Mouse (Mus musculus): ENCODE measurements around the gene Kif5c. TPM values are rescaled to one million over a fixed set of nuclear protein-coding genes. Genes with fewer than 3 reads are reported as not detected.

Gene Kif5c
- polyA plus RNA-seq, 2 experiments, result 4.5 to 5.3 TPM

DNA sequence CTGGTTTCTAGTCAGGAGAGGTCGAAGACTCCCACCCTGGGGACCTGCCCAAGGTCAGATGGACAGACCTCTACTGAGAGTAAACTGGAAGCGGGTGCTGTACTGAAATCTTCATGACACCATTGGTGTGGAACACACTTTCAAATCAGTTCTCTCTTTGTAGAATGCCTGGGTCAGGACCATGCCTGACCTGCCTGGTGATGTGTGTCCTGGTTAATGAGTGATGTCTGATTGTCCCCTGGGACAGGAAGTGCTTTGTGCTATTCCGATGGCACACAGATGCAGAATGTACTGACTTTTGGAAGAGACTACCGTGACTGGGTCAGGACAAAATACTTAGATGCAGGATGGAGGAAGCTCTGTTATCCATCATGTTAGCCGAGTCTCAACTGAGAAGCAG, 151.3 kb downstream of the Kif5c start:
- 87% methylated on average over 5 of the region's 5 CpGs for WGBS
- H3K4me1 ChIP-seq (ENCODE audit: control insufficient read depth, insufficient read depth, low read length), result no peaks in the 10 kb centered on the region

DNA sequence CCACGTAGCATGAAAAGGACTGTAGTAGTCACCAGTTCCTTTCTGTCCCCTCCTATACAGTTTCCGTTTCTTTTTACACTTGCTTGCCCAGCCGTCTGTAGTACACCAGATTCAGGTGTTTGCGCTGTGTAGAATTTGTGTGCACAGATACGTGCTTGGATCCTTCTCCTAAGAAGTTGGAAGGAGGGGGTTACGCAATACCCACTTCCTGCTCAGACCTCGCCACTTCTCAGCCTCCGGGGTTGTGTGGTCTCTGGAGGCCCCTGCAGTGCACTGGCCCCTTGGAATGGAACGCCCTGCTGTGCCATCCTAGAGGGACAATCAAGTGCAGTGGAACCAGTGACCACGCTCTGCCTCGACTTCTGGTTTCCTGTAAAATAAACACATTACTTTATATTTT, 152.1 kb downstream of the Kif5c start:
- WGBS, result 65% methylated on average over 11 of the region's 11 CpGs
- Histone ChIP-seq H3K4me1 (ENCODE audit: control insufficient read depth, insufficient read depth, low read length) (no peaks in the 10 kb centered on the region), H3K27me3 (ENCODE audit: control insufficient read depth, insufficient read depth, low read length) (no peaks in the 10 kb centered on the region), H3K27ac (replicated peaks; ENCODE audit: low read depth, low read length) (no peak overlapping the region), H3K9ac (ENCODE audit: low read depth, low read length, severe bottlenecking) (no peak overlapping the region), H3K4me3 (replicated peaks; ENCODE audit: low read length) (no peak overlapping the region), H3K36me3 (ENCODE audit: control insufficient read depth, insufficient read depth, low read length) (0 out of 2 replicates have a peak, but pooled peaks cover 3% of the 10 kb centered on the region), H3K4me2 (replicated peaks; ENCODE audit: low read depth, low read length, severe bottlenecking) (no peak overlapping the region), H3K9me3 (ENCODE audit: control insufficient read depth, low read length) (no peaks in the 10 kb centered on the region)
- DNase-seq (ENCODE audit: low spot score) (no peak), ATAC-seq (ENCODE audit: low FRiP score, low read depth) (no peak)
- TF ChIP-seq POLR2A (IDR thresholded peaks at IDR 0.05; ENCODE audit: borderline replicate concordance, extremely low read depth, insufficient read depth, insufficient read length), result no peak

More for the DNA sequence above, 151.3 kb downstream of the Kif5c start:
- no peak for TF ChIP-seq POLR2A (IDR thresholded peaks at IDR 0.05; ENCODE audit: borderline replicate concordance, extremely low read depth, insufficient read depth, insufficient read length)
- ATAC-seq (ENCODE audit: low FRiP score, low read depth) (no peak), DNase-seq (ENCODE audit: low spot score) (no peak)
- no peak overlapping the region for H3K27ac ChIP-seq (replicated peaks; ENCODE audit: low read depth, low read length)
- no peaks in the 10 kb centered on the region for H3K27me3 ChIP-seq (ENCODE audit: control insufficient read depth, insufficient read depth, low read length)
- H3K4me3 ChIP-seq (replicated peaks; ENCODE audit: low read length), result no peak overlapping the region
- no peak overlapping the region for H3K4me2 ChIP-seq (replicated peaks; ENCODE audit: low read depth, low read length, severe bottlenecking)
- H3K9ac ChIP-seq (ENCODE audit: low read depth, low read length, severe bottlenecking), result no peak overlapping the region
- H3K36me3 ChIP-seq (ENCODE audit: control insufficient read depth, insufficient read depth, low read length), result 0 out of 2 replicates have a peak, but pooled peaks cover 3% of the 10 kb centered on the region
- H3K9me3 ChIP-seq (ENCODE audit: control insufficient read depth, low read length), result no peaks in the 10 kb centered on the region

DNA sequence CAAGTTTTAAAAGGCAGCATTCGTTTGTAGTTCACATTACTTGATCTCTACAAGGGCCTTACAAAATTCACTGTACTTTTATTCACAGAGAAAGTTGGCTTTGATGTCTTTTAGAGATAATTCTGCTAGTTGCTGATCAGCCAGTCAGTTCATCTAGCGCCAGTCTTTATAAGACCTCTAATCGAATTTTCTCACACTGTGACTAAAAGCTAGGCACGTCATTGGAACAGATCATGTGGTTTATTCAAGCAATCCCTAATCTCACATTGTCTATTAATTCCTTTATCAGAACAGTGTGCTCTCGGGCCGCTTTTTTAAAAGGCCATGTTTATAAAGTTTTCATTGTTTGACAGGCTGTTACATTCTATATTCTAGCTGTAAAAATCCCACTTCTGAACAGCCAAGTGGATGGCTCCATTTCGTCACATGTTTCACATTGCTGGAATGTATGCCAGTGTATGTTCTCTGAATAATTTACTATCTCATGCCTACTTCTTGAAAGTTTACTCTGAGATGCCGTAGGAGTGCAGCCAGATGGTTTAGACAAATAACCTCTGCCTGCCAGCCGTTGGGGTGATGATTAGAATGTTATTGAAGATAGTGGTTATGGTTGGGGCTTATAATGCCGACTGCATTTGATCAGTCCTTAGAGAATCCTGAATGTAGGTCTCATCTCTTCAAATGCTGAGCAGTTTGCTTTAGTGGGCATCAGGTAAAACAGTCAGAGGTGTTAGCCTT, 154.3 kb downstream of the Kif5c start:
- Histone ChIP-seq H3K9me3 (ENCODE audit: control insufficient read depth, low read length) (no peaks in the 10 kb centered on the region), H3K9ac (ENCODE audit: low read depth, low read length, severe bottlenecking) (no peak overlapping the region), H3K4me1 (ENCODE audit: control insufficient read depth, insufficient read depth, low read length) (no peaks in the 10 kb centered on the region), H3K27ac (replicated peaks; ENCODE audit: low read depth, low read length) (no peak overlapping the region), H3K36me3 (ENCODE audit: control insufficient read depth, insufficient read depth, low read length) (0 out of 2 replicates have a peak, but pooled peaks cover 3% of the 10 kb centered on the region), H3K4me2 (replicated peaks; ENCODE audit: low read depth, low read length, severe bottlenecking) (no peak overlapping the region), H3K4me3 (replicated peaks; ENCODE audit: low read length) (no peak overlapping the region), H3K27me3 (ENCODE audit: control insufficient read depth, insufficient read depth, low read length) (no peaks in the 10 kb centered on the region)
- WGBS, result 76% methylated on average over 10 of the region's 10 CpGs
- TF ChIP-seq POLR2A (IDR thresholded peaks at IDR 0.05; ENCODE audit: borderline replicate concordance, extremely low read depth, insufficient read depth, insufficient read length), result no peak
- DNase-seq (ENCODE audit: low spot score) (no peak), ATAC-seq (ENCODE audit: low FRiP score, low read depth) (no peak)

DNA sequence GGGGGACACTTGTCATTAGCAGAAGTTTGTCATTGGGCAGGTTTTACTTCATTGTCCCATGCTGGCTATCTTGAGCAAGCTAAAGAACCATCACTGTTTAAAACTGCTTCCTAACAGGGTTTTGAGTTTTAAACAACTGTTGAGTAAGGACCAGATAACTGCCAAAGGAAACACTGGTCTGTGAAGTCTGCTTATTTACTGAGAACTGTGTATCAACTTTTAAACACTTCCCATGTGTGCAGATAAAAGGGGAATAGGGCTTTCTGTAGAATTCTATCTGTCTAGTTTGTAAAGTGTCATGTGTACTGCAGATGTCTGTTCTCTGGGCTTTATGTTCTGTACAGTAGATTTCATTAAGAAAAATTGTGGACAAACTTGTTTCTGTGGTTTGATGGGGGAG, 155.1 kb downstream of the Kif5c start:
- no peaks in the 10 kb centered on the region for H3K9me3 ChIP-seq (ENCODE audit: control insufficient read depth, low read length)
- no peak for DNase-seq (ENCODE audit: low spot score)
- no peak for TF ChIP-seq POLR2A (IDR thresholded peaks at IDR 0.05; ENCODE audit: borderline replicate concordance, extremely low read depth, insufficient read depth, insufficient read length)
- H3K4me3 ChIP-seq (replicated peaks; ENCODE audit: low read length), result no peak overlapping the region
- H3K27ac ChIP-seq (replicated peaks; ENCODE audit: low read depth, low read length), result no peak overlapping the region
- no peak overlapping the region for H3K4me2 ChIP-seq (replicated peaks; ENCODE audit: low read depth, low read length, severe bottlenecking)
- H3K9ac ChIP-seq (ENCODE audit: low read depth, low read length, severe bottlenecking), result no peak overlapping the region
- no peaks in the 10 kb centered on the region for H3K4me1 ChIP-seq (ENCODE audit: control insufficient read depth, insufficient read depth, low read length)
- no peak for ATAC-seq (ENCODE audit: low FRiP score, low read depth)
- H3K27me3 ChIP-seq (ENCODE audit: control insufficient read depth, insufficient read depth, low read length), result no peaks in the 10 kb centered on the region
- 0 out of 2 replicates have a peak, but pooled peaks cover 3% of the 10 kb centered on the region for H3K36me3 ChIP-seq (ENCODE audit: control insufficient read depth, insufficient read depth, low read length)

DNA sequence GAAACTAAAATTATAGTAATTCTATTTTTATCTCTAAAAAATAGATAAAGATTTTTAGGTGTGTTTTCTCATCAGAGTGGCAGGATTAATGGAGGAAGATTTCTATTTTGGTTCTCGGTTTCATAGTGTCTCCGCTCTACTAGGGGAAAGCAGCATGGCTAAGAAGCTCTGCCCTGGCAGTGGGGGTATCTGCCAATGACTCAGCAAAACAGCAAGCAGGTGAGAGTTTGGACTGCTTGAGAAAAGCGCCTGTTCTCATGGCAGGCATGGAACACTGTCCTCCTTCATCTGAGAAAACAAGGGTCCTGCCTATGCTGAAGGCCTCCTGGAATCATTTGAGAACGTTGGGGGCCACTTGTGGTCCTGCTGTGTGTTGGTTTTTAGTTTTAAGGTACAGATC, 156.1 kb downstream of the Kif5c start:
- Histone ChIP-seq H3K36me3 (ENCODE audit: control insufficient read depth, insufficient read depth, low read length) (0 out of 2 replicates have a peak, but pooled peaks cover 3% of the 10 kb centered on the region), H3K27me3 (ENCODE audit: control insufficient read depth, insufficient read depth, low read length) (no peaks in the 10 kb centered on the region), H3K9me3 (ENCODE audit: control insufficient read depth, low read length) (no peaks in the 10 kb centered on the region), H3K4me2 (replicated peaks; ENCODE audit: low read depth, low read length, severe bottlenecking) (no peak overlapping the region), H3K4me3 (replicated peaks; ENCODE audit: low read length) (no peak overlapping the region), H3K27ac (replicated peaks; ENCODE audit: low read depth, low read length) (no peak overlapping the region), H3K9ac (ENCODE audit: low read depth, low read length, severe bottlenecking) (no peak overlapping the region), H3K4me1 (ENCODE audit: control insufficient read depth, insufficient read depth, low read length) (no peaks in the 10 kb centered on the region)
- no peak for DNase-seq (ENCODE audit: low spot score)
- ATAC-seq (ENCODE audit: low FRiP score, low read depth), result no peak
- TF ChIP-seq POLR2A (IDR thresholded peaks at IDR 0.05; ENCODE audit: borderline replicate concordance, extremely low read depth, insufficient read depth, insufficient read length), result no peak
- 89% methylated on average over 4 of the region's 4 CpGs for WGBS
